Mouse (Mus musculus): ENCODE measurements at regions not wholly inside any gene's neighbourhood (a gene's known extent, or its start where the extent isn't known, plus 50 kb on each side); places are given as distances from the start of the nearest gene placed in this dataset.

- no peak for DNase-seq (ENCODE audit: low spot score)
Observed at GRCm38 (mm10) chr3:133751011-133751410, 206.1 kb upstream of the Tet2 start.

GRCm38 (mm10) chr3:133751565-133751964 is 206.6 kb upstream of the Tet2 start:
- DNase-seq (ENCODE audit: low spot score): no peak

- no peak for DNase-seq (ENCODE audit: low spot score)
Observed at GRCm38 (mm10) chr3:133753041-133753440, 208.1 kb upstream of the Tet2 start.

DNA sequence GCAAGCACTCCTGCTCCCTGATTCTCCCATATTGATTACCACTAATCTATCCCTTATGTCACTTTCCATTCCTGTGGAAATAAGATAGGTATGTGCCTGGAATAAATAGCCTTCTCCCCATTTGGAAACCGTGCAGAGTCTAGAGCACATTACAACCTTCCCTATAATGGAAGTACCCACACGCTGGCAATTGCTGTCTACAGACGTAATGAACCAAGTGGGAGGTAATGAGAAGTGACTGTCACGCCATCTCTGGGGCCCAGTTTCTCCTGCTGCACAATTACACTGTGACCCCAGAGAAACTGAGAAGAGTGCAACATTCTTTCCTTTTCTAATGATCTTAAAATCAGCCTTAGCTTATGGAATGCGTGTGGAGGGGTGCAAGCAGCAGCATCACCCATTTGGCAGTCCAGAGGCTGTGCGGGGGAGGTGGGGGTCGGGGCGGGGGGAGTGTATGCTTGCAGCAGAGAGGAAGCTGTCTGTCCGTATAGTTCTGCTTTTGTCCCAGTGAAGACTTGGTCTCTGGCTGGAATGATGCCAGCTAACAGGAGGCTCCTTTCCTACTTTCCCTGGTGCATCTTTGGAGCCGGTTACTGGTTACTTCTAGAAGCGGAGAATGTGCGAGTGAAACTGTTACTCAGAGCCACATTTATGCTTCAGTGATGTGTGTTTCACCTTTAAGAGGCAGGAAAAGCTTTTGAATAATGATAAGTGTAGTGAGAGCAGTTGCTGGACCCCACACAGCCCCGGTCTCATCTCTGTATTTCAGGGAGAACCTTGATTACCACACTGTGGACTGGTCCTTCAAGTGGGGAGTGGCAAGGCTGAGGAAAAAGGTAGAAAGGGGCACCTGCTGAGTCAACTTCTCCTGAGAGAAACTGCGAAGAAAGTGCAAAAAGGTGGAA is 209.3 kb upstream of the Tet2 start:
- DNase-seq (ENCODE audit: low spot score): no peak

DNA sequence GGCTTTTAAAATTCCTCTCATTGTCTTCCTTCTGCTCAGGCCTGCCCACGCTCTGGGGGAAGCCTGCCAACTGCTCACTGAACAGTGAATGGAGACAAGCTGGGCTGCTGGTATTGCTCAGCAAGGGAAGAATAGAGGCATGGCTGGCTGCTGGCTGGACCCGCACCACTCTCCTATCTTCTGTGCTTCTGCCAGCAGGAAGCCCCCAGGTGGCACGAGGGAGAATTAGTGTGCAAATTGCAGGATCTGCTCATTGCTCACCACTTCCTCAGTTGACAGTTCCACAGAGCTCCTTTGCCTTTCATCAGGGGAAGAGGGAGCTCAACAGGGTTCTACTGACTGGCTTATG is 209.9 kb upstream of the Tet2 start:
- peak; percentile 18 for DNase-seq (ENCODE audit: low spot score)

DNA sequence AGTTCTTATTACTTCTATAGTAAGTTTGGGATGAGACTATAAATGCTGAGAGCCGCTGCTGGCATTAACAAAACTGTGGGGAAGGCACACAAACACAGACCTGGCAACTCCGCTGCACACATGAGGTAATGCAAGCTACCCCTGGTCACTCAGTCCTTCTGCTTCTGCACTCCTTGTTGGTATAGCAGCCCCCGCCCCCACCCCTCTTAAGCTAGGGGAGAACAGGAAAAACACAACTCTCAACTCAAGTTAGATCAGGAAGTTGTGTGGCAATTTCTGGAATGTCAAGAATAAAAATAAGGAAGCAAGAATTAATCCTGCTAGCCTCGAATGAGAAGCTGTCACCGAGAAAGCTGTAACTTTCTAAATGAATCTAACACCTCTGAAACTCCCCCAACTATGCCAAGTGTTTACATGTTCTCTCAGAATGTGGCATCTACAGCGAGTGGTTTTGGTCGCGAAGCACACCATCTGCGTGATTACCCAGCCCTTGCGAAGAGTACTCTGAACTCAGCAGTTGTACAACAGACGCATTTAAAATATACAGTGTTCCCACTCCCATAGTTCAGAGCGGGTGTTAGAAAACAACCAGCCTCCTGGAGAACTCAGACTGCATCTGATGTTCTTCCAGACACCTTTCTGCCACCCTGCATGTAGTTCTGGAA is 212.9 kb upstream of the Tet2 start:
- no peak for DNase-seq (ENCODE audit: low spot score)

- DNase-seq (ENCODE audit: low spot score): no peak
Observed at GRCm38 (mm10) chr3:133758421-133758820, 213.5 kb upstream of the Tet2 start.

DNA sequence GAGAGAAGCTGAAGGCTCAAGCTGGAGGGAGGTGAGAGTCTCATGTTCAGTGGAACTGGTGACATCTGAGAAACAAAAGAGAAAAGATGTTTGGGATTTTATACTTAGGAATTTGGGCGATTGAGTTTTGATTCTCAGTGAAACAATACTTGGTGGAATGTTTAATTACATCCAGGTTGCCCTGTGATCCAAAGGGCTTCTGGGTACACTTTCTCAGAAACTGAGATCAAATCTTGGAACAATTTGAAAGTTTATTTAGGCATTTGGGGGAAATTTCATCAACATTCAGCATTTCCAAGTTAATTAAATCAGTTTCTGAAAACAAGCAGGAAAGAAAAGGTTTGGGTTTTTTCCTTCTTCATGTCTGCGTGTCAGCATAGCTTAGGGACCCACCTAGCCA is 214.7 kb upstream of the Tet2 start:
- DNase-seq (ENCODE audit: low spot score): no peak

DNA sequence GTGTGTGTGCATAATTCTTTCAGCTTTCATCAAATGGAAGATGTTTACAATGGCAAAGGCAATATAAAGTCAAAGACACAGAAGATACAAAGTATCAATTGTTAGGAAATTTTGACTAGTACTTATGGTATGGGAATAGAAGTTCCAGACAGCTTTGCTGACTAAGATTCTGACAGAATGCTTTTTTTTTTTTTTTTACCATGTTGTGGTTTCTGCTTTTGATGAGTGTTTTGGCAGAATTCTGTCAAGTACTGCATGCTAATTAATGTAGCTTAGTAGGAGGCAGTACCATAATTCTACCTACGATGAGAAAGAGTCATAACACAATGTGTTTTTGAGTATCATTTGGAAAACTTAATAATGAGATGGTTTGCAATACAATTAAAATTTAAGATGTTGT is 215.3 kb upstream of the Tet2 start:
- no peak for DNase-seq (ENCODE audit: low spot score)

- DNase-seq (ENCODE audit: low spot score): no peak
Observed at GRCm38 (mm10) chr3:133763721-133764120, 218.8 kb upstream of the Tet2 start.

- no peak for DNase-seq (ENCODE audit: low spot score)
Observed at GRCm38 (mm10) chr3:133773490-133773889, 228.6 kb upstream of the Tet2 start.

DNA sequence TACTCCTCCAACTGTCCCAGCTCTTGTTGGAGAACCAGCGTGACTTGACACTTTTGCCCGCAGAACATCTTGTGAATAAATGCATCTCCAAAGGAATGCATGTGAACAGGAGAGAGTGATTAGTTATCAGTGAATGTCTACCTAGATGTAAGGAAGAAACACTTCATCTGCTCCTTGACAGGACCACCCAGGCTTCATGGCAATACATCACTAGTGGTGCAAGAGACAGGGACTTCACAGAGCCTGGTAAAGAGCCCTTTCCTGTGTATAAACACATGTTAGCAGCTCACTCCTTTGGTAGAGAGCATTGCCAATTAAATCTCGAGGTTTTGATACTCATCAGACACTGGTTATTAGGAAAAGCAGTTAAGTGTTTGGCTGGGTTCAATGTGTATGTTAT is 229.3 kb upstream of the Tet2 start:
- no peak for DNase-seq (ENCODE audit: low spot score)

- no peak for DNase-seq (ENCODE audit: low spot score)
Observed at GRCm38 (mm10) chr3:133776013-133776412, 231.1 kb upstream of the Tet2 start.

DNA sequence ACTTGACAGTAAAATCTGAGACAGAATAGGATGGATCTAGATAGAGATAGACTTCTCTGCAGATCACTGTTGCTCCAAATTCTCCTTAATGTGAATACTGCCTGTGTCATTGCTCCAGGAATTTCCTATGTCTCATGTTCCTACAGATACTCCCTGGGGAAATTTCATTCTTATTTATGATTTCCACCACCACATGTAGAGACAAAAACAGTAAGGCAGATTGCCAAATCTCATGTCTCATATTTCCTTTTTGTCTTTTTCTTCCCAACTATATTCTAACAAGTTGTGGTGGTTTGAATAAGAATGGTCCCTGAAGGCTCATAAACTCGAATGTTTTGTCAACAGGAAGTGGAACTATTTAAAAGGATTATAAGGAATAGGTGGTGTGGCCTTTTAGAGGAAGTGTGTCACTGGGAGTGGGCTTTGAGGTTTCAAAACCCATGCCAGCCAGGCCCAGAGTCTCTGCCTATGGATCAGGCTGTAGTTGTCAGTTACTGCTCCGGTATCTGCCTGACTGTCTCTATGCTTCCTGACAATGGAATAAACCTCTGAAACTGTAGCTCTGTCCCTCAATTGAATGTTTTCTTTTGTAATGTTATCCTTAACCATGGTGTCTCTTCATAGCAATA is 234.3 kb upstream of the Tet2 start:
- no peak for DNase-seq (ENCODE audit: low spot score)

- DNase-seq (ENCODE audit: low spot score): no peak
Observed at GRCm38 (mm10) chr3:133783060-133783459, 238.1 kb upstream of the Tet2 start.

- DNase-seq (ENCODE audit: low spot score): no peak
Observed at GRCm38 (mm10) chr3:133791361-133791760, 246.4 kb upstream of the Tet2 start.

DNA sequence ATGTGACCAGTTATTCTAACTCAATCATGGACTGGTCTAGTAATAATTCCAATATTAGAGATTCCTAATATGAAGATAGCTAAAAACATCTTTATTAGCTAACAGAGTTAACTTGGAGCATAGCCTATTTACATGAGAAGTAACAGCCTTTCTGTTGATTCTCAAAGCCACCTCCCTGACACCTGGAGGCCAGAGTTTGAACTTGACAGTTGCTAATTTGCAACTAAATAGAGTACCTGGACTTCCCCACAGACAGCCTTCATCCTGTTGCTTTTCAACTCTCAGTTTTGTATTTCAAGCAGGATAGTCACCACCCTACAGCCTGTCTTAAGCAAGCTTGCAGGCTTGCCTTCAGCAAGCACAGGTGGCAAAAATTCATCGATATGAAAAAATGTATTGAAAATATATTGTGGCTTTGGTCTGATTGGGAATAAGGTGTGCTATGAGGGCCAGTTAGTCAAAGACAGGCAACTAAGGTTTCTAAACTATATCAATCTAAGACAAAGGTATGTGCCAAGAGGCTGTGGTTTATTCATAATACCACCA is 264.1 kb upstream of the Tet2 start:
- no peak for DNase-seq (ENCODE audit: low spot score)

- no peak for DNase-seq (ENCODE audit: low spot score)
Observed at GRCm38 (mm10) chr3:133818966-133819700, 274.2 kb upstream of the Tet2 start.

GRCm38 (mm10) chr3:133833739-133834391 is 288.9 kb upstream of the Tet2 start:
- DNase-seq (ENCODE audit: low spot score): no peak

DNA sequence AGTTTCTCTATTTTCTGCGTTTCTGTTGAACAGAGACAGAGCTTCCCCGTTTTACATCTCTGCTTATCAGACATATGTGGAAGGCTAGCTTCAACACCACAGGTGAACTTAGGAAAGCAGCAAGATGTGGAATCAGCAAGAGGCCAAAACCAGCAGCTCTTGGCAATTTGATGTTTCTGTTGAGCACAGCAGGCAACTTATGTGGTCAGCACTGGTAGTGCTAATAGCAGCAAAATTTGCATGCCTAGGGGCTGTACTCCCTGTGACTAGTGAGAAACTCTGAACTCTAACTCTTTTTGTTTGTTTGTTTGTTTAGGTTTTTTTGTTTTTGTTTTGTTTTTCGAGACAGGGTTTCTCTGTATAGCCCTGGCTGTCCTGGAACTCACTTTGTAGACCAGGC is 289.5 kb upstream of the Tet2 start:
- no peak for DNase-seq (ENCODE audit: low spot score)

DNA sequence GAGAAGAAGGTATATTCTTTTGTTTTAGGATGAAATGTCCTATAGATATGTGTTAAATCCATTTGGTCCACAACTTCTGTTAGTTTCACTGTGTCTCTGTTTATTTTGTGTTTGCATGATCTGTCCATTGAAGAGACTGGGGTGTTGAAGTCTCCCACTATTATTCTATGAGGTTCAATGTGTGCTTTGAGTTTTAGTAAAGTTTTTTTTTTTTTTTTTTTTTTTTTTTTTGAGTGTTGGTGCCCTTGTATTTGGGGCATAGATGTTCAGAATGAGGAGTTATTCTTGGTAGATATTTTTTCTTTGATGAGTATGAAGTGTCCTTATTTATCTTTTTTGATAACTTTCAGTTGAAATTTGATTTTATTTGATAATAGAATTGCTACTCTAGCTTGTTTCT is 301.4 kb upstream of the Tet2 start:
- no peak for DNase-seq (ENCODE audit: low spot score)

DNA sequence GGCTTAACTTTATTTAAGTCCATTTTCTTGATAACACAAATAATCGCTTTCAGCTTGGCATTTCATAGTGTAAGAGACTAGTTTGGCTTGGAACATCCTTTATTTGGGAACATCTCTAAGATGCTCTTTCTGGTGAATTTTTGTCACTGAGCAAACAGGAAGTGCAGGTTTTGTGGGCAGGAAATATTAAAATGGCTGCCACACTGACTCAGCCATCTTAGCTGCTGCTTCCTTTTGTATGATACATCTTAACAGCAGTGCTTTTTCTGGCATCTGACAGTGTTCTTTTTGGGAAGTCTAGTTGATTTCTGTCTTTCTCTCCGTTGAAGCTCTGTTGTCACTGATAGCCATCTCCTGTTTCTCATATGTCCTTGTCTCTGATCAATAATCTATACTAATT is 329.4 kb upstream of the Tet2 start:
- DNase-seq (ENCODE audit: low spot score): no peak

All from urinary bladder, postnatal 25 days (tissue).